Mouse (Mus musculus): ENCODE results near the gene Cdc5l.
"Not testable (repeated sequence)": the region's sequence is repeated elsewhere in the genome, so short reads cannot be mapped to it uniquely, and the experiment has no call there.

DNA sequence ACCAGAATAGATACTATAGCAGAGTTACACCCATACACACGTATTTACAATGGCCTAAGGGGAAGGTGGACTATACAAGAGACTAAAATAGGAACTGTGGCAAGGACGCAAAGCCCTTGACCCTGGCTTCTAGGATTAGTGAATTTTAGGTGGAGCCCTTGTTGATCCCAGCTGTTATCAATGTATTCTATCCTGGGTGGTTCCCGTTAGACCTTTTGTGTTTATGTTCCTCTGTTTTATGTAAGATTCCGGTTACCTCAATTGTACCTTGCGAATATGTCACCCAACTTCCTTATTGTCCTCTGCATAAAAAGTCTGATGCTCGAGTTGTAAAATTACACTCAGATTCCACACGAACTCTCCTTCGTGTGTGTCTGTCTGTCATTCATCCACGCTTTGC lies 22.2 kb upstream of the Cdc5l start:
- TF ChIP-seq CTCF (conservative IDR thresholded peaks at IDR 0.05; ENCODE audit: low read length); NANOG (IDR thresholded peaks at IDR 0.05; ENCODE audit: borderline replicate concordance, low read length): not testable (repeated sequence)

All from E14TG2a.4 (cell line).